Mouse (Mus musculus): ENCODE results near the gene Rrp36. TPM values are rescaled to one million over a fixed set of nuclear protein-coding genes. Genes with fewer than 3 reads are reported as not detected.

Rrp36 gene
- polyA plus RNA-seq, 2 experiments = 36.8 to 47.2 TPM

DNA sequence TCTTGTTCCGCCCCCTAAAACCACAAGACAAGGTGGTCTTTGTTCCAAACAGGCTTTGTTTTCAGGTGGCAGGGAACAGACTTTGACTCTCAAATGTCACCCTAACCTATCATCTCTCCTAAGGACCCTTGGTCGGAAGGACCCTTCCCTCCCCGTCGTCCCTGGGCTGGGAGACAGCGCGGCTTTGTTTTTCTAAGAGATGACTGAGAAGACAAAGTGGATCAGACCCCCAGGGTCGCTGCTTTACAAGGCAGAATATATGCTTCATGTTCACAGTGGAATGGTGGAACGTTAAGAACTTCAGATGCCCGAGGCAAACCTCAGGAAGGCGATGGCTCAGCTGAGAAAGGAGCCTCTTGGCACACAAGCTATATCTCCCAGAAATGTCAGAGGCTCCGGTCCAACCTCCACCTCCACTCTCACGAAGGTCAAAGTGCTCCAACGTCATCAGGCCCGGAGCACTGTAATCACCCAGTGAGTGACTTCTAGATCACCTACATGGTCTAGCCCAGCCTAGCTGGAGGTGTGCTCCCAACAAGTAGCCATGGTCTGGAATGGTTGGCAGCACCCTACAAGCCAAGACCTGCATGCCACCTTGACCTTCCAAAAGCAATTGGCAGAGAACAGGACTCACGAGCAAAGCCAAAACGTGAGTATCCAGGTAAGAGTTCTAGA lies 54.3 kb downstream of the Rrp36 start:
- H3K27ac ChIP-seq (replicated peaks; ENCODE audit: low read depth, low read length) = peak overlapping the region; percentile 90
- H3K27me3 ChIP-seq (ENCODE audit: control insufficient read depth, insufficient read depth, low read length) = no peaks in the 10 kb centered on the region
- H3K9ac ChIP-seq (ENCODE audit: low read depth, low read length, severe bottlenecking) = peak overlapping the region; percentile 36
- peaks cover 93% of the 10 kb centered on the region for H3K4me1 ChIP-seq (ENCODE audit: control insufficient read depth, insufficient read depth, low read length)
- no peak for DNase-seq (ENCODE audit: low spot score)
- peaks cover 5% of the 10 kb centered on the region; the same call in 1 of the 2 replicates for H3K36me3 ChIP-seq (ENCODE audit: control insufficient read depth, insufficient read depth, low read length)
- no peak for TF ChIP-seq POLR2A (IDR thresholded peaks at IDR 0.05; ENCODE audit: borderline replicate concordance, extremely low read depth, insufficient read depth, insufficient read length)
- peak overlapping the region; percentile 47 for H3K4me2 ChIP-seq (replicated peaks; ENCODE audit: low read depth, low read length, severe bottlenecking)
- H3K9me3 ChIP-seq (ENCODE audit: control insufficient read depth, low read length) = no peaks in the 10 kb centered on the region
- ATAC-seq (ENCODE audit: low FRiP score, low read depth) = no peak
- WGBS = 19% methylated on average over 16 of the region's 16 CpGs
- peak overlapping the region; percentile 21; the same call in 1 of the 2 replicates for H3K4me3 ChIP-seq (replicated peaks; ENCODE audit: low read length)

DNA sequence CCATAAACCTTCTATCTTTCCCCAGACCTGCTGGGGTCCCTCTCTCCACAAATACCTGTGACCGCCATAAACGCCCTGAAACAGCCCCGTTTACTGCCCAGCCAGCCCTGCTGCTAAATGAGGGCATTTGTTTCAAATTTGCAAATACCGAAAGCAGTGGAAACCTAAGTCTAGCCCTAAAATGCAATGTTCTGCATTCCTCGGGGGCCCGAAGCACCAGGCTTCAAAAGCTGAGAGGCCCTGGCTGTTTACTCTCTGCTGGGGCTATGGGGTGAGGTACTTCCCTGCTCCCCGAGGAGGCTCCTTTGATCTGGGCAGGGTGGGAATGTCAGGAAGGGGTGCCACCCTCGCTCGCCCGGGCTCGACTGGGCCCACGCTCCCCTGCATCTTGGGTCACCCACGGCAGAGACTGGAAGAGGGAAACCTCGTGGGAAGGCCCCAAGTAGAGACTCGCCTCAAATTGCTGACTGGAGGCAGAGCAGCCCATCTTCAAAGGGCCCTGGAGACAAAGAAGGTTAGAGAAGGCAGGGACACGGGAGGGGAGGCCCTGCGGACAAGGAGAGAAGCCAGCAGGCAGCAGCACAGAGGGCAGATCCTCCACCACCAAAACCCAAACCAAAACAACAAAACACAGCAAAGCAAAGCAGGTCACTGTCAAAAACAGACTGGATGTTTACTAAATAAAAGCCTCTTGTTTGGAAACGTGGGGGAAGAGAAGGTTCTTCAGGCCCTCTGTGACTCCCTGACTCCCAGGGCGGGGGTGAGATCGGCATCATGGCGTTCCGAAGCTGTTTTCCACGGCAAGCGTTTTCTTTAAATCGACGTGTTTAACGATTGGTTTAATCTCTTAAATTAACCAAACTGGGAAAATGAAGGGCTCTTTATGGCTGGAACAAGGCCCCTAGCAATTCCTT lies 55.1 kb downstream of the Rrp36 start:
- Histone ChIP-seq H3K4me1 (ENCODE audit: control insufficient read depth, insufficient read depth, low read length) (peaks cover 92% of the 10 kb centered on the region), H3K36me3 (ENCODE audit: control insufficient read depth, insufficient read depth, low read length) (peaks cover 5% of the 10 kb centered on the region; the same call in 1 of the 2 replicates), H3K4me2 (replicated peaks; ENCODE audit: low read depth, low read length, severe bottlenecking) (peak overlapping the region; percentile 47), H3K9ac (ENCODE audit: low read depth, low read length, severe bottlenecking) (peak overlapping the region; percentile 36), H3K4me3 (replicated peaks; ENCODE audit: low read length) (peak overlapping the region; percentile 21; the same call in 1 of the 2 replicates), H3K9me3 (ENCODE audit: control insufficient read depth, low read length) (no peaks in the 10 kb centered on the region), H3K27me3 (ENCODE audit: control insufficient read depth, insufficient read depth, low read length) (no peaks in the 10 kb centered on the region), H3K27ac (replicated peaks; ENCODE audit: low read depth, low read length) (peak overlapping the region; percentile 90)
- DNase-seq (ENCODE audit: low spot score) (peak; percentile 54), ATAC-seq (ENCODE audit: low FRiP score, low read depth) (peak; percentile 56)
- no peak for TF ChIP-seq POLR2A (IDR thresholded peaks at IDR 0.05; ENCODE audit: borderline replicate concordance, extremely low read depth, insufficient read depth, insufficient read length)
- 5% methylated on average over 27 of the region's 27 CpGs for WGBS

DNA sequence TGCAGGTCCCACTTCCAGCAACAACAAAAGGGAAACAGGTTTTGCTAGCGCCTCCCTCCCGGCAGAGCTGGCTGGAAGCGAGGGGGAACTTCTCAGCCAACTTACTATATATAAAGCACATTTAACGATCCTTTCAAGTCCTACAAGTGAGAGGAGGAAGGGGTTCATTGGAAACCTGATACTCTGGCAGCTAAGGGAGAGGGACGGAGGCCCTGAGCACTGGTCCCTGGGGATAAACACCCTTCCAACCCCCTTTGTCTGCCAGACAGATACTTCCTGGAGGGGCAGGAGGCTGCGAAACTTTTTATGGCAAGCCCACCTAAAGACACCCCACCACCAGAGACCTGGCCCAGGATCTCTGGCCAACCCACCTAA lies 55.8 kb downstream of the Rrp36 start:
- peak; percentile 40; the same call in 1 of the 2 replicates for TF ChIP-seq POLR2A (IDR thresholded peaks at IDR 0.05; ENCODE audit: borderline replicate concordance, extremely low read depth, insufficient read depth, insufficient read length)
- Histone ChIP-seq H3K4me3 (replicated peaks; ENCODE audit: low read length) (peak overlapping the region; percentile 21; the same call in 1 of the 2 replicates), H3K4me2 (replicated peaks; ENCODE audit: low read depth, low read length, severe bottlenecking) (peak overlapping the region; percentile 47), H3K36me3 (ENCODE audit: control insufficient read depth, insufficient read depth, low read length) (peaks cover 5% of the 10 kb centered on the region; the same call in 1 of the 2 replicates), H3K9ac (ENCODE audit: low read depth, low read length, severe bottlenecking) (peak overlapping the region; percentile 36; the same call in 1 of the 2 replicates), H3K27ac (replicated peaks; ENCODE audit: low read depth, low read length) (peak overlapping the region; percentile 90), H3K4me1 (ENCODE audit: control insufficient read depth, insufficient read depth, low read length) (peaks cover 92% of the 10 kb centered on the region), H3K27me3 (ENCODE audit: control insufficient read depth, insufficient read depth, low read length) (no peaks in the 10 kb centered on the region), H3K9me3 (ENCODE audit: control insufficient read depth, low read length) (no peaks in the 10 kb centered on the region)
- WGBS = 2% methylated on average over 6 of the region's 6 CpGs
- DNase-seq (ENCODE audit: low spot score) = peak; percentile 71
- ATAC-seq (ENCODE audit: low FRiP score, low read depth) = peak; percentile 67

GRCm38 (mm10) chr17:46617799-46618198 lies 56.4 kb downstream of the Rrp36 start:
- H3K36me3 ChIP-seq (ENCODE audit: control insufficient read depth, insufficient read depth, low read length) = peaks cover 5% of the 10 kb centered on the region; the same call in 1 of the 2 replicates
- H3K9me3 ChIP-seq (ENCODE audit: control insufficient read depth, low read length) = no peaks in the 10 kb centered on the region
- H3K4me2 ChIP-seq (replicated peaks; ENCODE audit: low read depth, low read length, severe bottlenecking) = peak overlapping the region; percentile 47
- ATAC-seq (ENCODE audit: low FRiP score, low read depth) (no peak), DNase-seq (ENCODE audit: low spot score) (peak; percentile 56)
- no peak for TF ChIP-seq POLR2A (IDR thresholded peaks at IDR 0.05; ENCODE audit: borderline replicate concordance, extremely low read depth, insufficient read depth, insufficient read length)
- H3K4me3 ChIP-seq (replicated peaks; ENCODE audit: low read length) = peak overlapping the region; percentile 21; the same call in 1 of the 2 replicates
- peaks cover 92% of the 10 kb centered on the region for H3K4me1 ChIP-seq (ENCODE audit: control insufficient read depth, insufficient read depth, low read length)
- WGBS = 11% methylated on average over 12 of the region's 12 CpGs
- H3K27me3 ChIP-seq (ENCODE audit: control insufficient read depth, insufficient read depth, low read length) = no peaks in the 10 kb centered on the region
- H3K27ac ChIP-seq (replicated peaks; ENCODE audit: low read depth, low read length) = peak overlapping the region; percentile 90
- no peak overlapping the region for H3K9ac ChIP-seq (ENCODE audit: low read depth, low read length, severe bottlenecking)

Other genes with a start within 250 kb of the Rrp36 start
- gene Crip3, start 245.4 kb downstream of the Rrp36 start, polyA plus RNA-seq (2012; rRNA removed) = 4.5 and 6.8 TPM in 2 replicates
- gene Crip3, start 245.4 kb downstream of the Rrp36 start, polyA plus RNA-seq (2014; fragmentation: Nextera tagmentation; extraction: Ambion mirVana) = 1.4 and 3.1 TPM in 2 replicates
- gene Slc22a7, start 235.9 kb downstream of the Rrp36 start, polyA plus RNA-seq (2012; rRNA removed) = not detected in 2 replicates
- not detected in 2 replicates for gene Slc22a7, start 235.9 kb downstream of the Rrp36 start, polyA plus RNA-seq (2014; fragmentation: Nextera tagmentation; extraction: Ambion mirVana)
- gene Ttbk1, start 186.7 kb downstream of the Rrp36 start, polyA plus RNA-seq (2012; rRNA removed) = 0.31 and 0.49 TPM in 2 replicates
- 0.06 and 0.12 TPM in 2 replicates for gene Ttbk1, start 186.7 kb downstream of the Rrp36 start, polyA plus RNA-seq (2014; fragmentation: Nextera tagmentation; extraction: Ambion mirVana)
- 23.8 and 30.0 TPM in 2 replicates for gene Dnph1, start 177.6 kb downstream of the Rrp36 start, polyA plus RNA-seq (2012; rRNA removed)
- 34.5 and 37.6 TPM in 2 replicates for gene Dnph1, start 177.6 kb downstream of the Rrp36 start, polyA plus RNA-seq (2014; fragmentation: Nextera tagmentation; extraction: Ambion mirVana)
- gene Cul9, start 128.0 kb downstream of the Rrp36 start, polyA plus RNA-seq (2012; rRNA removed) = 21.1 and 25.3 TPM in 2 replicates
- 6.9 and 8.2 TPM in 2 replicates for gene Cul9, start 128.0 kb downstream of the Rrp36 start, polyA plus RNA-seq (2014; fragmentation: Nextera tagmentation; extraction: Ambion mirVana)
- 87.2 and 129 TPM in 2 replicates for gene Srf, start 118.2 kb downstream of the Rrp36 start, polyA plus RNA-seq (2012; rRNA removed)
- gene Srf, start 118.2 kb downstream of the Rrp36 start, polyA plus RNA-seq (2014; fragmentation: Nextera tagmentation; extraction: Ambion mirVana) = 9.6 and 10.2 TPM in 2 replicates
- gene Ptk7, start 44.8 kb downstream of the Rrp36 start, polyA plus RNA-seq (2012; rRNA removed) = 89.4 and 116 TPM in 2 replicates
- gene Ptk7, start 44.8 kb downstream of the Rrp36 start, polyA plus RNA-seq (2014; fragmentation: Nextera tagmentation; extraction: Ambion mirVana) = 73.8 and 84.6 TPM in 2 replicates
- gene Klc4, start 28.3 kb downstream of the Rrp36 start, polyA plus RNA-seq (2012; rRNA removed) = 19.5 and 20.4 TPM in 2 replicates
- 19.3 and 21.5 TPM in 2 replicates for gene Klc4, start 28.3 kb downstream of the Rrp36 start, polyA plus RNA-seq (2014; fragmentation: Nextera tagmentation; extraction: Ambion mirVana)
- gene Mrpl2, start 28.1 kb downstream of the Rrp36 start, polyA plus RNA-seq (2012; rRNA removed) = 68.0 and 91.1 TPM in 2 replicates
- 103 and 113 TPM in 2 replicates for gene Mrpl2, start 28.1 kb downstream of the Rrp36 start, polyA plus RNA-seq (2014; fragmentation: Nextera tagmentation; extraction: Ambion mirVana)
- 135 and 149 TPM in 2 replicates for gene Cul7, start 24.0 kb downstream of the Rrp36 start, polyA plus RNA-seq (2012; rRNA removed)
- gene Cul7, start 24.0 kb downstream of the Rrp36 start, polyA plus RNA-seq (2014; fragmentation: Nextera tagmentation; extraction: Ambion mirVana) = 52.6 and 58.2 TPM in 2 replicates
- 75.2 and 97.9 TPM in 2 replicates for gene Mea1, start 4.4 kb upstream of the Rrp36 start, polyA plus RNA-seq (2012; rRNA removed)
- 155 and 156 TPM in 2 replicates for gene Mea1, start 4.4 kb upstream of the Rrp36 start, polyA plus RNA-seq (2014; fragmentation: Nextera tagmentation; extraction: Ambion mirVana)
- gene Klhdc3, start 6.6 kb upstream of the Rrp36 start, polyA plus RNA-seq (2012; rRNA removed) = 137 and 172 TPM in 2 replicates
- gene Klhdc3, start 6.6 kb upstream of the Rrp36 start, polyA plus RNA-seq (2014; fragmentation: Nextera tagmentation; extraction: Ambion mirVana) = 122 and 128 TPM in 2 replicates
- 115 and 119 TPM in 2 replicates for gene Ppp2r5d, start 30.8 kb upstream of the Rrp36 start, polyA plus RNA-seq (2012; rRNA removed)
- 83.2 and 88.7 TPM in 2 replicates for gene Ppp2r5d, start 30.8 kb upstream of the Rrp36 start, polyA plus RNA-seq (2014; fragmentation: Nextera tagmentation; extraction: Ambion mirVana)
- 56.4 and 77.8 TPM in 2 replicates for gene Pex6, start 37.1 kb upstream of the Rrp36 start, polyA plus RNA-seq (2012; rRNA removed)
- 24.2 and 32.2 TPM in 2 replicates for gene Pex6, start 37.1 kb upstream of the Rrp36 start, polyA plus RNA-seq (2014; fragmentation: Nextera tagmentation; extraction: Ambion mirVana)
- gene Gnmt, start 54.8 kb upstream of the Rrp36 start, polyA plus RNA-seq (2012; rRNA removed) = 0.77 and 1.1 TPM in 2 replicates
- 0.46 and 0.78 TPM in 2 replicates for gene Gnmt, start 54.8 kb upstream of the Rrp36 start, polyA plus RNA-seq (2014; fragmentation: Nextera tagmentation; extraction: Ambion mirVana)
- gene Cnpy3, start 77.9 kb upstream of the Rrp36 start, polyA plus RNA-seq (2012; rRNA removed) = 67.3 and 68.2 TPM in 2 replicates
- 64.0 and 69.3 TPM in 2 replicates for gene Cnpy3, start 77.9 kb upstream of the Rrp36 start, polyA plus RNA-seq (2014; fragmentation: Nextera tagmentation; extraction: Ambion mirVana)
- gene Ptcra, start 89.4 kb upstream of the Rrp36 start, polyA plus RNA-seq (2012; rRNA removed) = 0.20 and 0.30 TPM in 2 replicates
- 0.19 and 0.57 TPM in 2 replicates for gene Ptcra, start 89.4 kb upstream of the Rrp36 start, polyA plus RNA-seq (2014; fragmentation: Nextera tagmentation; extraction: Ambion mirVana)
- gene 2310039H08Rik, start 98.3 kb upstream of the Rrp36 start, polyA plus RNA-seq (2012; rRNA removed) = 85.4 and 110 TPM in 2 replicates
- 82.7 and 106 TPM in 2 replicates for gene 2310039H08Rik, start 98.3 kb upstream of the Rrp36 start, polyA plus RNA-seq (2014; fragmentation: Nextera tagmentation; extraction: Ambion mirVana)
- gene Rpl7l1, start 108.3 kb upstream of the Rrp36 start, polyA plus RNA-seq (2012; rRNA removed) = 69.8 and 101 TPM in 2 replicates
- 126 and 131 TPM in 2 replicates for gene Rpl7l1, start 108.3 kb upstream of the Rrp36 start, polyA plus RNA-seq (2014; fragmentation: Nextera tagmentation; extraction: Ambion mirVana)
- 17.2 and 17.7 TPM in 2 replicates for gene Bicral, start 184.1 kb upstream of the Rrp36 start, polyA plus RNA-seq (2012; rRNA removed)
- gene Bicral, start 184.1 kb upstream of the Rrp36 start, polyA plus RNA-seq (2014; fragmentation: Nextera tagmentation; extraction: Ambion mirVana) = 5.4 and 8.2 TPM in 2 replicates
- gene Tbcc, start 216.3 kb upstream of the Rrp36 start, polyA plus RNA-seq (2012; rRNA removed) = 27.8 and 28.9 TPM in 2 replicates
- 63.3 and 66.5 TPM in 2 replicates for gene Tbcc, start 216.3 kb upstream of the Rrp36 start, polyA plus RNA-seq (2014; fragmentation: Nextera tagmentation; extraction: Ambion mirVana)
- gene Prph2, start 236.1 kb upstream of the Rrp36 start, polyA plus RNA-seq (2012; rRNA removed) = not detected in 2 replicates
- gene Prph2, start 236.1 kb upstream of the Rrp36 start, polyA plus RNA-seq (2014; fragmentation: Nextera tagmentation; extraction: Ambion mirVana) = 0.07 TPM in 1 of 2 replicates, not detected in the other